Mouse (Mus musculus): Measurements from ENCODE around the gene Rad51b.

Rad51b gene

GRCm38 (mm10) chr12:79492175-79492574 is 195.1 kb downstream of the Rad51b start:
- DNase-seq (ENCODE audit: low spot score in 2 of 2), result no peak

GRCm38 (mm10) chr12:79492613-79493012 is 195.5 kb downstream of the Rad51b start:
- DNase-seq (ENCODE audit: low spot score in 2 of 2), result no peak

GRCm38 (mm10) chr12:79493481-79493880 is 196.4 kb downstream of the Rad51b start:
- DNase-seq (ENCODE audit: low spot score in 2 of 2), result no peak

- DNase-seq (ENCODE audit: low spot score in 2 of 2), result peak in 1 of 2 experiments; percentile 29
These were observed 201.2 kb downstream of the Rad51b start for GRCm38 (mm10) chr12:79498326-79498725.

GRCm38 (mm10) chr12:79499809-79500208 is 202.7 kb downstream of the Rad51b start:
- no peak for DNase-seq (ENCODE audit: low spot score in 2 of 2)

- no peak for DNase-seq (ENCODE audit: low spot score in 2 of 2)
These were observed 204.8 kb downstream of the Rad51b start for GRCm38 (mm10) chr12:79501877-79502276.

- no peak for DNase-seq (ENCODE audit: low spot score in 2 of 2)
These were observed 205.9 kb downstream of the Rad51b start for GRCm38 (mm10) chr12:79502862-79503581.

- DNase-seq (ENCODE audit: low spot score in 2 of 2), result no peak
These were observed 206.8 kb downstream of the Rad51b start for GRCm38 (mm10) chr12:79503582-79504515.

GRCm38 (mm10) chr12:79504641-79505040 is 207.6 kb downstream of the Rad51b start:
- no peak for DNase-seq (ENCODE audit: low spot score in 2 of 2)

- no peak for DNase-seq (ENCODE audit: low spot score in 2 of 2)
These were observed 209.3 kb downstream of the Rad51b start for GRCm38 (mm10) chr12:79506421-79506820.

GRCm38 (mm10) chr12:79507141-79507681 is 210.1 kb downstream of the Rad51b start:
- no peak for DNase-seq (ENCODE audit: low spot score in 2 of 2)

GRCm38 (mm10) chr12:79511454-79512204 is 214.5 kb downstream of the Rad51b start:
- DNase-seq (ENCODE audit: low spot score in 2 of 2), result peak; percentile 38 to 44

- DNase-seq (ENCODE audit: low spot score in 2 of 2), result no peak
These were observed 215.3 kb downstream of the Rad51b start for GRCm38 (mm10) chr12:79512205-79512886.

- no peak for DNase-seq (ENCODE audit: low spot score in 2 of 2)
These were observed 216.1 kb downstream of the Rad51b start for GRCm38 (mm10) chr12:79512982-79513681.

GRCm38 (mm10) chr12:79514680-79515079 is 217.6 kb downstream of the Rad51b start:
- no peak for DNase-seq (ENCODE audit: low spot score in 2 of 2)

- no peak for DNase-seq (ENCODE audit: low spot score in 2 of 2)
These were observed 225.3 kb downstream of the Rad51b start for GRCm38 (mm10) chr12:79522374-79522773.

- no peak for DNase-seq (ENCODE audit: low spot score in 2 of 2)
These were observed 228.1 kb downstream of the Rad51b start for GRCm38 (mm10) chr12:79524941-79525871.

- no peak for DNase-seq (ENCODE audit: low spot score in 2 of 2)
These were observed 228.8 kb downstream of the Rad51b start for GRCm38 (mm10) chr12:79525872-79526271.

GRCm38 (mm10) chr12:79527222-79527621 is 230.1 kb downstream of the Rad51b start:
- no peak for DNase-seq (ENCODE audit: low spot score in 2 of 2)
